Mouse (Mus musculus): ENCODE data around the gene Olfm3. TPM values are rescaled to one million over a fixed set of nuclear protein-coding genes. Genes with fewer than 3 reads are reported as not detected.

Olfm3 gene
- polyA plus RNA-seq, 1 experiment from 2014 or later: 0.13 TPM

DNA sequence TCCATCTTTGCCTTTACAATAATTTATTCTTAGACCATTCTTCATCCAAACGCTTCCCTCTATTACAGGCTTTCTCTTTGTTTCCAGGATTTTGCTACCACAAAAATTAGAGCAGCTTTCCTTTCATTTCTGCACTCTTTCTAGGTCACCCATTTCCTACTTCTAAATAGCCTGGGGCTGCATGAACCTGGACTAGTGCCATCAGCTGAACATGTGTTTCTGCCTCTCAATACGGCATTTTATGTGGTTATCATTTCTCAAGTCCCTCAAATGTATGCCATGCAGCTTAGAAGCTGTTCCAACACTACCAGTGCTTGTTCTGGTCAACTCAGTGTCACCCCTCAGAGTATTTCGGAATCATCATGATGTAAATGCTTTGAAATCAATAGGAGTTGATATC, 191.6 kb downstream of the Olfm3 start:
- Histone ChIP-seq H3K27ac (ENCODE audit: low read length) (no peak overlapping the region), H3K27me3 (ENCODE audit: control insufficient read depth, insufficient read depth, low read length) (no peaks in the 10 kb centered on the region), H3K4me2 (ENCODE audit: low read depth, low read length) (no peak overlapping the region), H3K36me3 (ENCODE audit: control insufficient read depth, insufficient read depth, low read length) (no peaks in the 10 kb centered on the region), H3K4me3 (replicated peaks; ENCODE audit: low read length) (no peak overlapping the region), H3K9me3 (replicated peaks; ENCODE audit: control insufficient read depth, low read length) (no peaks in the 10 kb centered on the region), H3K9ac (ENCODE audit: low read length) (no peak overlapping the region), H3K4me1 (ENCODE audit: control insufficient read depth, insufficient read depth, low read length) (no peaks in the 10 kb centered on the region)
- ATAC-seq (ENCODE audit: insufficient read depth, low FRiP score): no peak
- 55% methylated on average over 3 of the region's 3 CpGs for WGBS

DNA sequence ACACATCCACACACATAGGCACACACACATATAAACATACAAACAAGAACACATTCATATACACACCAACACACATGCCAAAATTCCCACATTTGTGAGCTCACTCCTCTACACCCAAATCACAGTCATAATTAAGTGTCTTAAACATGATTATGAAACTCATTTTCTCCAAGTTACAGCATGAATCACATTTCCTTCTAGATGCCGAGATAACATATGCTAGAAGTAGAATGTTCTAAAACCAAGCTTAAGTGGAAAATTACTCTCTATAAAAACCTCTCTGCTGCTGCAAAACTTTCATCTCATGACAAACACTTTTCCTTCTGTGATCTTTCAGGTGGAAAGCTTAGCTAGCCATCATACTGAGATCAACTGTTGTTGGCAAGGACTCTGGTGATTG, 195.7 kb downstream of the Olfm3 start:
- H3K36me3 ChIP-seq (ENCODE audit: control insufficient read depth, insufficient read depth, low read length): no peaks in the 10 kb centered on the region
- 82% methylated on average over 1 of the region's 1 CpGs for WGBS
- H3K4me1 ChIP-seq (ENCODE audit: control insufficient read depth, insufficient read depth, low read length): no peaks in the 10 kb centered on the region
- H3K4me3 ChIP-seq (replicated peaks; ENCODE audit: low read length): no peak overlapping the region
- no peak overlapping the region for H3K27ac ChIP-seq (ENCODE audit: low read length)
- H3K4me2 ChIP-seq (ENCODE audit: low read depth, low read length): no peak overlapping the region
- H3K9me3 ChIP-seq (replicated peaks; ENCODE audit: control insufficient read depth, low read length): no peaks in the 10 kb centered on the region
- H3K9ac ChIP-seq (ENCODE audit: low read length): no peak overlapping the region
- ATAC-seq (ENCODE audit: insufficient read depth, low FRiP score): no peak
- no peaks in the 10 kb centered on the region for H3K27me3 ChIP-seq (ENCODE audit: control insufficient read depth, insufficient read depth, low read length)

DNA sequence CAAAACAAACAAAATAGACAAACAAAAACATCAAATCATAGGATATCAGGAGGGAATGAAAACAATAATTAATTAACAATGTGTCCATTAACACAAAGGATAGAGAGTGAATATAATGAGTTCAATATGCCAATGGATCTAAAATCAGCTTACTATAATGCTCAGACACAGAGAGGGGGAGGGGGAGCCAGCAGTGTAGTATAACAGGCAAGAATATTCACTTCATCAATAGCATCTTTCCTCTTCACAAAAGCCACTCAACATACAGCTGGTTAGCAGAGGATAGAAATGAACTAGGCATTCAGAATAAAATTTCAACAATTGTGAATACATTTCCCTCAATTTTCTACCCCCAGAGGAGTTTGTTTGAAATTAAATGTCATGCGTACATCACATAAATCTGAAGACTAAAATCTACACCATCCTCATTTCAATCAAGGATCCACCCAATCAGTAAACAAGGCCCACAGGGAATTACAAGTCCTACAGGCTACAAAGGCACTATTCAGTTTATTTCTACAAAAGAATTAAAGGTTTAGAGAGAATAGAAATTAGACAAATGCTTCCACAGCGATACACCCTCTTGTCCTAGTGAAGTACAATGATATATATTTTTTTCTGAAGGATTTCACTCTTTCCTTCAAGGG, 200.4 kb downstream of the Olfm3 start:
- H3K9me3 ChIP-seq (replicated peaks; ENCODE audit: control insufficient read depth, low read length): no peaks in the 10 kb centered on the region
- no peak overlapping the region for H3K9ac ChIP-seq (ENCODE audit: low read length)
- no peak for ATAC-seq (ENCODE audit: insufficient read depth, low FRiP score)
- H3K4me2 ChIP-seq (ENCODE audit: low read depth, low read length): no peak overlapping the region
- no peaks in the 10 kb centered on the region for H3K27me3 ChIP-seq (ENCODE audit: control insufficient read depth, insufficient read depth, low read length)
- no peaks in the 10 kb centered on the region for H3K36me3 ChIP-seq (ENCODE audit: control insufficient read depth, insufficient read depth, low read length)
- H3K27ac ChIP-seq (ENCODE audit: low read length): no peak overlapping the region
- WGBS: 83% methylated on average over 2 of the region's 2 CpGs
- no peaks in the 10 kb centered on the region for H3K4me1 ChIP-seq (ENCODE audit: control insufficient read depth, insufficient read depth, low read length)
- no peak overlapping the region for H3K4me3 ChIP-seq (replicated peaks; ENCODE audit: low read length)

DNA sequence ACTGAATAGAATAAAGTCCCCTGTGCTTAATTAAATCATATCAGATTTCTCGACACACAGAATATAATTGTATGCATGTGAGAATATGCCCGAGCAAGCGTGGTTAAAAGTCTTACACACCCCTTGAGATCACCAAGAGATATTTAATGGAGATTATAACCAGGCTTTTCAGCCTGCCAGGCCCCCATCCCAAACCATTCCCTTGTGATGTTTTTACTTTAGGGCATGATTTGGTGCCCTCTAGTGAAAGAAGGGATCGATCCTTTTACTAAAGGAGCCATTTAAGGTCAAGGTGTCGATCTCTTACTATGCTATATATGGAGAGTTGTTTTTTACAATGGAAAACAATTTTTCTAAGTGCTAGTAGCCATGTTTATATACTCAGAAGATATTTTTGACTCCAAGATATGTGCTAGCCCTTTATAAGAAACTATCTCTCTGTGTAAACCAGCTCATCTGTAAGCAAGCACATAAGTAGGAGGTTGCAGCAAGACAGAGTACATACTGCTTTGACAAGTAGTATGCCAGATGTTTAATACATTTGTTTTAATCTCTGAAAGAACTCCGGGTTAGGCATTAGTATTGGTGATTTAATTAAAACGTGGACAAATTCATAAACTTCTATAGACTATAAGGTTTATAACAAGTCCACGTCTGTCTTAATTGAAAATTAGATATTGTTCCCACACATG, 201.1 kb downstream of the Olfm3 start:
- no peak for ATAC-seq (ENCODE audit: insufficient read depth, low FRiP score)
- H3K27ac ChIP-seq (ENCODE audit: low read length): no peak overlapping the region
- H3K36me3 ChIP-seq (ENCODE audit: control insufficient read depth, insufficient read depth, low read length): no peaks in the 10 kb centered on the region
- 47% methylated on average over 8 of the region's 8 CpGs for WGBS
- no peaks in the 10 kb centered on the region for H3K4me1 ChIP-seq (ENCODE audit: control insufficient read depth, insufficient read depth, low read length)
- no peak overlapping the region for H3K4me2 ChIP-seq (ENCODE audit: low read depth, low read length)
- no peaks in the 10 kb centered on the region for H3K9me3 ChIP-seq (replicated peaks; ENCODE audit: control insufficient read depth, low read length)
- H3K4me3 ChIP-seq (replicated peaks; ENCODE audit: low read length): no peak overlapping the region
- no peak overlapping the region for H3K9ac ChIP-seq (ENCODE audit: low read length)
- H3K27me3 ChIP-seq (ENCODE audit: control insufficient read depth, insufficient read depth, low read length): no peaks in the 10 kb centered on the region

DNA sequence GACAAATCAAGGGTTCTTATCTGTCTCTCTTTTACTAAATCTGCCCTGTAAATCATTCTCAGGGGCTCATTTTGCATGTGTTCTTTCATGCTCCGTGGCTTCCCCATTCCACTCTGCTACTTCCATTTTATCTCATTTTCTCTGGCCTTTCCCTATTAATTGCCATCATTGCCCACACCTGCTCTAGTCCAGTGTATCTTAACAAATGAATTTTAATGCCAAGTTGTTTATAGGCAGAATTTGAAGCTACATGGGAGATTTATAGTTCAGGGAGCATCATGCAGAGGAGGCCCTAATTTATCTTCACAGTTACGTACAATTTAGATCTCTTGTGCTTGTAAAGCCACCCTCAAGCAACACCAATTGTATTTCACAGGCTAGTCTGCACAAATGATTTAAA, 241.8 kb downstream of the Olfm3 start:
- H3K4me2 ChIP-seq (ENCODE audit: low read depth, low read length): no peak overlapping the region
- H3K36me3 ChIP-seq (ENCODE audit: control insufficient read depth, insufficient read depth, low read length): no peaks in the 10 kb centered on the region
- 63% methylated on average over 2 of the region's 2 CpGs for WGBS
- H3K9me3 ChIP-seq (replicated peaks; ENCODE audit: control insufficient read depth, low read length): no peaks in the 10 kb centered on the region
- H3K27me3 ChIP-seq (ENCODE audit: control insufficient read depth, insufficient read depth, low read length): no peaks in the 10 kb centered on the region
- H3K27ac ChIP-seq (ENCODE audit: low read length): no peak overlapping the region
- no peak overlapping the region for H3K4me3 ChIP-seq (replicated peaks; ENCODE audit: low read length)
- no peaks in the 10 kb centered on the region for H3K4me1 ChIP-seq (ENCODE audit: control insufficient read depth, insufficient read depth, low read length)
- ATAC-seq (ENCODE audit: insufficient read depth, low FRiP score): no peak
- H3K9ac ChIP-seq (ENCODE audit: low read length): no peak overlapping the region

DNA sequence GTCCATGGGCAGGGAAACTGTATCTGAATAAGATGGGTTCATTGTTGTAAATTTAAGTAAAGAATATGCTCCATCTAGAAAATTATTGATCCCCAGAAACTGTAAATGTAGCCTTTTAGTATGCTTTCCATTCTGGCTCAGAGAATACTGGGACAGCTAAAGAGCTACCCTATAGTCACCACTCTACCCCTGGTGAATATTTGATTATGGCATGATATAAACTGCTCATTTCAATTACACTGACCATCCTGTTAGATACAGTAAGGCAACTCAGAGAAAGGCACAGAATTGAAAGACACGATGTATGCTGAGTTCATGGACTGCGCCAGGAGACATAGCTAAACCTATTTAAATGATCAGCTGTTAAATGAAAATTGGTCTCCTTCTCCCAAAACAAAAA, 242.4 kb downstream of the Olfm3 start:
- Histone ChIP-seq H3K36me3 (ENCODE audit: control insufficient read depth, insufficient read depth, low read length) (no peaks in the 10 kb centered on the region), H3K9ac (ENCODE audit: low read length) (no peak overlapping the region), H3K4me1 (ENCODE audit: control insufficient read depth, insufficient read depth, low read length) (no peaks in the 10 kb centered on the region), H3K4me2 (ENCODE audit: low read depth, low read length) (no peak overlapping the region), H3K27ac (ENCODE audit: low read length) (no peak overlapping the region), H3K9me3 (replicated peaks; ENCODE audit: control insufficient read depth, low read length) (no peaks in the 10 kb centered on the region), H3K27me3 (ENCODE audit: control insufficient read depth, insufficient read depth, low read length) (no peaks in the 10 kb centered on the region), H3K4me3 (replicated peaks; ENCODE audit: low read length) (no peak overlapping the region)
- WGBS: 91% methylated on average over 2 of the region's 2 CpGs
- no peak for ATAC-seq (ENCODE audit: insufficient read depth, low FRiP score)

DNA sequence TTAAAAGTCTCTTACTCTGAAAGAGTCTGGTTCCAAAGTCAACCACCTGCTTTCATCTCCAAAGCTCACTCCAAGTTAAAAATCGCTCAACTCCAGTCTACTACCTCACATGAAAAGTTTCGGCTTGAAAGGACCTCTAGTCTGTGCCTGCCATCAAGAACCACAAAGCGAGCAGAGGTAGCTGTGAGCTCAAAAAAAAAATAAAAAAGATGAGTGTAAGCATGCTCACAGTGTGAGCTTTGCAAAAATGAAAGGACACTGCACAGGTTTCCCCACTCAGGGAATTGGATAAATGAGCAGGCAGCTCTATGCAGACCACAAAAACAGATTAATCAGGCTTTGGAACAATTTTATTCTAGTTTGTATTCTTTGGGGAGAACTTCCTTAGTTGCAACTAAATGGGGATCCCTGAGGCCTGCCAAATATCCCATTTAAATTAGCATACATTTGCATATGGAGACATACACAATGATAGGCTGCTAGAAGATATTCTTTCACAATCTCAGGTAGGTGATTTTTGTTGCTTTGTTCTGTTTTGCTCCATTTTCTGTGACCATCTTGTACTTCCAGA, 255.1 kb downstream of the Olfm3 start:
- Histone ChIP-seq H3K36me3 (ENCODE audit: control insufficient read depth, insufficient read depth, low read length) (no peaks in the 10 kb centered on the region), H3K4me2 (ENCODE audit: low read depth, low read length) (no peak overlapping the region), H3K4me1 (ENCODE audit: control insufficient read depth, insufficient read depth, low read length) (no peaks in the 10 kb centered on the region), H3K4me3 (replicated peaks; ENCODE audit: low read length) (no peak overlapping the region), H3K9ac (ENCODE audit: low read length) (no peak overlapping the region), H3K27me3 (ENCODE audit: control insufficient read depth, insufficient read depth, low read length) (no peaks in the 10 kb centered on the region), H3K9me3 (replicated peaks; ENCODE audit: control insufficient read depth, low read length) (no peaks in the 10 kb centered on the region), H3K27ac (ENCODE audit: low read length) (no peak overlapping the region)
- 75% methylated on average over 3 of the region's 3 CpGs for WGBS
- ATAC-seq (ENCODE audit: insufficient read depth, low FRiP score): no peak

DNA sequence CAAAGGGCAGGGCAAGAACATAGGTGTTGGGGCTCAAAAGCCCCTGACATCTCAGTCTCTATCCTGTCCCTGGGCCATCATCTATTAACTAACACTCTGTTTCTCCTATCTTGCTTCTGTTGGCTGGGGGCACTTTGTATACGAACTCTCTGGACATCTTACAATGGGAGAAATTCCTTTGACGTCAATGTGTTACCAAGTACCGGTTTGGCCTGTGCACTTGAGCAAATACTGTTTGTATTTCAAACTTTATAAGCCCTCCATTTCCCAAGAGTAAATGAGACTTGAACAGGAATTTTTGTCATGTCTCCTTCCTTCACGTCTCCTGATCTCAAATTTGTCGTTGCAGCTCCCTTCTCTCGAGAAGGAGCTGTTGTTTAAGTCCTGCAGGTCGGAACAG, 270.7 kb downstream of the Olfm3 start:
- Histone ChIP-seq H3K4me2 (ENCODE audit: low read depth, low read length) (no peak overlapping the region), H3K27ac (ENCODE audit: low read length) (no peak overlapping the region), H3K27me3 (ENCODE audit: control insufficient read depth, insufficient read depth, low read length) (no peaks in the 10 kb centered on the region), H3K4me1 (ENCODE audit: control insufficient read depth, insufficient read depth, low read length) (no peaks in the 10 kb centered on the region), H3K36me3 (ENCODE audit: control insufficient read depth, insufficient read depth, low read length) (no peaks in the 10 kb centered on the region), H3K9ac (ENCODE audit: low read length) (no peak overlapping the region), H3K4me3 (replicated peaks; ENCODE audit: low read length) (no peak overlapping the region), H3K9me3 (replicated peaks; ENCODE audit: control insufficient read depth, low read length) (no peaks in the 10 kb centered on the region)
- no peak for ATAC-seq (ENCODE audit: insufficient read depth, low FRiP score)
- 62% methylated on average over 7 of the region's 7 CpGs for WGBS

Data from stomach, embryonic 16.5 days (tissue).